11 mouse cellular contexts compared by ENCODE assay signal in the genomic region with DNA sequence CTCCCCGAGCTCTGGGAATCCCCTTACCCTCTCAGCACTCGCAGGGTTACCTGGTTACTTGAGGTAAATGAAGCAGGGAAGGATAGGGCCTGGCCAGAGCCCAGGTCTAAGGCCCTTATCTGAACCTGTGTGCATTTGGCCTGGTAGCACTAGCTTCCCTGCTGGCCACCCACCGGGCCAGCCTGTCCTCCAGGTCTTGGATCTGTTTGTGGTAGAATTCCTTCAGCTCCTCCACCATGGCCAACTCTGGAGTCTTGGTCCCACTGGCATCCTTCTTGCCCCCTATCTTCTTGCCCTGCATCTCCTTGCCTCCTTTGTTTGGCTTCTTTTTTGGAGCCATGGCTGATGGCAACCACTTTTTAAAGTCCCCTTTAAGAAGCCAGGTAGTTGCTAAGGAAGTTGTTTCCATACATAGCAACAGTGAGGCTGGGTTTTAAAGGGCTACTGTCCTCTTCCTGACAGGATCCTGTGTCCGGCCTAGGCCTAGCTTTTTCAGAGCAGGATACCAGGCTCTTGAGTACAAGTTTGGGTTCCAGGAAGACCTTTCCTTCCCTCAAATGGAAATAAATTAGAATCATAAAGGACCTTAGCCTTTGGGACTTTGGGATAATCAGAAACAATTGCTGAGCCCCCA. TPM values are rescaled to one million over a fixed set of nuclear protein-coding genes. Genes with fewer than 3 reads are reported as not detected.
DNase-seq lines count a peak whose midpoint lies in the region; ATAC-seq lines count a peak whose summit lies in the region.
"Had no signal": no experiment of that assay in that cellular context is flagged by ENCODE, and none has a peak within 500 bp of the region (broad histone marks: within the 10 kb centered on the region; RNA-seq: fewer than 3 reads in every experiment).

Gene Cfap157, minus strand, starts transcription at position 381 of the 634 bp plus-strand sequence.

- no peak for ATAC-seq in embryonic facial prominence, embryonic 11.5 days (replicated peaks; ENCODE audit: insufficient number of reproducible peaks, low FRiP score, low TSS enrichment, low read depth)
- ATAC-seq in heart, embryonic 14.5 days (ENCODE audit: insufficient number of reproducible peaks, insufficient read depth, low FRiP score, low read depth), result no peak
- no peak for ATAC-seq in limb, embryonic 12.5 days (ENCODE audit: insufficient number of reproducible peaks, insufficient read depth, low FRiP score, low TSS enrichment, low read depth)

- no peak within 1 kb of the TSS for H3K9ac ChIP-seq in embryonic facial prominence, embryonic 11.5 days (replicated peaks; ENCODE audit: low read length)
- H3K9ac ChIP-seq in heart, embryonic 14.5 days (ENCODE audit: low read length), result peak within 1 kb of the TSS; percentile 30; the same call in 1 of the 2 replicates
- no peak within 1 kb of the TSS for H3K9ac ChIP-seq in limb, embryonic 12.5 days (replicated peaks)
- H3K9ac ChIP-seq: embryonic facial prominence, embryonic 13.5 days had no signal

- H3K4me2 ChIP-seq in embryonic facial prominence, embryonic 11.5 days (ENCODE audit: low read depth, low read length), result no peak within 1 kb of the TSS
- H3K4me2 ChIP-seq in heart, embryonic 14.5 days (ENCODE audit: low read length), result peak within 1 kb of the TSS; percentile 40; the same call in 1 of the 2 replicates
- H3K4me2 ChIP-seq in limb, embryonic 12.5 days, result no peak within 1 kb of the TSS
- H3K4me2 ChIP-seq: embryonic facial prominence, embryonic 13.5 days had no signal

- no peak within 1 kb of the TSS for H3K4me3 ChIP-seq in embryonic facial prominence, embryonic 11.5 days (ENCODE audit: low read depth, low read length)
- H3K4me3 ChIP-seq in embryonic facial prominence, embryonic 10.5 days, result no peak within 1 kb of the TSS
- no peak within 1 kb of the TSS for H3K4me3 ChIP-seq in heart, embryonic 14.5 days (ENCODE audit: control insufficient read depth in 1 of 2, insufficient read depth in 1 of 2, low read depth in 1 of 2, low read length in 2 of 2)
- no peak within 1 kb of the TSS for H3K4me3 ChIP-seq in limb, embryonic 12.5 days (replicated peaks)
- H3K4me3 ChIP-seq: embryonic facial prominence, embryonic 13.5 days; megakaryocyte, embryonic 14.5 days had no signal

- H3K27me3 ChIP-seq in embryonic facial prominence, embryonic 11.5 days (ENCODE audit: control insufficient read depth, insufficient read depth, low read length), result no peaks in the 10 kb centered on the region
- no peaks in the 10 kb centered on the region for H3K27me3 ChIP-seq in embryonic facial prominence, embryonic 10.5 days (replicated peaks; ENCODE audit: low read depth, poor library complexity, severe bottlenecking)
- no peaks in the 10 kb centered on the region for H3K27me3 ChIP-seq in heart, embryonic 14.5 days (ENCODE audit: control insufficient read depth, insufficient read depth, low read length)
- no peaks in the 10 kb centered on the region; the same call in 1 of the 2 replicates for H3K27me3 ChIP-seq in limb, embryonic 12.5 days
- H3K27me3 ChIP-seq: embryonic facial prominence, embryonic 13.5 days had no signal

- H3K27ac ChIP-seq in embryonic facial prominence, embryonic 11.5 days (replicated peaks; ENCODE audit: low read depth, low read length), result no peak within 1 kb of the TSS
- no peak within 1 kb of the TSS; the same call in 1 of the 2 replicates for H3K27ac ChIP-seq in embryonic facial prominence, embryonic 10.5 days (replicated peaks)
- peak within 1 kb of the TSS in 1 of 2 experiments; percentile 12; a peak in 1 of 4 replicates for H3K27ac ChIP-seq in heart, embryonic 14.5 days (replicated peaks in 1 of 2; ENCODE audit: control insufficient read depth in 1 of 2, insufficient read depth in 1 of 2, low read depth in 2 of 2, low read length in 2 of 2)
- 0 out of 2 replicates have a peak within 1 kb of the TSS, but pooled peaks have one; percentile 9 for H3K27ac ChIP-seq in limb, embryonic 12.5 days
- H3K27ac ChIP-seq: embryonic facial prominence, embryonic 13.5 days had no signal

- 61% methylated on average over 4 of the region's 4 CpGs for WGBS in embryonic facial prominence, embryonic 11.5 days
- 65% methylated on average over 4 of the region's 4 CpGs for WGBS in embryonic facial prominence, embryonic 10.5 days
- 41% methylated on average over 4 of the region's 4 CpGs for WGBS in heart, embryonic 14.5 days
- WGBS in limb, embryonic 12.5 days, result 58% methylated on average over 4 of the region's 4 CpGs

- H3K9me3 ChIP-seq in embryonic facial prominence, embryonic 11.5 days (replicated peaks; ENCODE audit: control insufficient read depth, low read length), result no peaks in the 10 kb centered on the region
- no peaks in the 10 kb centered on the region for H3K9me3 ChIP-seq in embryonic facial prominence, embryonic 10.5 days
- H3K9me3 ChIP-seq in heart, embryonic 14.5 days (ENCODE audit: control insufficient read depth, low read length), result no peaks in the 10 kb centered on the region
- no peaks in the 10 kb centered on the region for H3K9me3 ChIP-seq in limb, embryonic 12.5 days
- H3K9me3 ChIP-seq: embryonic facial prominence, embryonic 13.5 days; megakaryocyte, embryonic 14.5 days had no signal

- H3K36me3 ChIP-seq in embryonic facial prominence, embryonic 11.5 days (replicated peaks; ENCODE audit: control insufficient read depth, insufficient read depth, low read depth, low read length), result no peaks in the 10 kb centered on the region
- peaks cover 4% of the 10 kb centered on the region; the same call in 1 of the 2 replicates for H3K36me3 ChIP-seq in embryonic facial prominence, embryonic 10.5 days (replicated peaks)
- H3K36me3 ChIP-seq in heart, embryonic 14.5 days (ENCODE audit: control insufficient read depth, insufficient read depth, low read length), result peaks cover 2% of the 10 kb centered on the region
- H3K36me3 ChIP-seq in limb, embryonic 12.5 days, result no peaks in the 10 kb centered on the region
- H3K36me3 ChIP-seq: embryonic facial prominence, embryonic 13.5 days had no signal

- DNase-seq in embryonic facial prominence, embryonic 11.5 days (ENCODE audit: low spot score), result peak; percentile 56
- no peak for DNase-seq in embryonic facial prominence, embryonic 10.5 days (ENCODE audit: low spot score)
- peak; percentile 39 for DNase-seq in MN1 (ENCODE audit: low spot score)
- no peak for DNase-seq in urinary bladder, adult 2 months (ENCODE audit: low spot score)
- DNase-seq in layer of hippocampus, adult 11-12 months (ENCODE audit: low spot score), result no peak
- DNase-seq in spleen, postnatal 4 days (ENCODE audit: low spot score in 2 of 2), result no peak

- H3K4me1 ChIP-seq in embryonic facial prominence, embryonic 11.5 days (ENCODE audit: control insufficient read depth, insufficient read depth, low read length), result no peaks in the 10 kb centered on the region
- H3K4me1 ChIP-seq in embryonic facial prominence, embryonic 10.5 days, result peaks cover 18% of the 10 kb centered on the region; the same call in 1 of the 2 replicates
- peaks cover 3 to 4% of the 10 kb centered on the region in 2 experiments; a peak in 3 of 4 replicates for H3K4me1 ChIP-seq in heart, embryonic 14.5 days (ENCODE audit: control insufficient read depth in 2 of 2, insufficient read depth in 2 of 2, low read length in 2 of 2)
- H3K4me1 ChIP-seq in limb, embryonic 12.5 days (replicated peaks), result peaks cover 6% of the 10 kb centered on the region; the same call in 1 of the 2 replicates

RNA-seq across cellular contexts. Expression of gene Cfap157, which starts in this region (rescaled TPM):
- 0.21 TPM in 1 of 2 replicates, not detected in the other for polyA plus RNA-seq in embryonic facial prominence, embryonic 11.5 days (2014; fragmentation: Nextera tagmentation; extraction: Ambion mirVana)
- 0.54 and 0.60 TPM in 2 replicates for polyA plus RNA-seq in embryonic facial prominence, embryonic 10.5 days (2016; fragmentation: Nextera tagmentation; extraction: Ambion mirVana)
- 0.35 and 0.36 TPM in 2 replicates for polyA plus RNA-seq in heart, embryonic 14.5 days (2014; fragmentation: Nextera tagmentation; extraction: Ambion mirVana)
- polyA plus RNA-seq in limb, embryonic 12.5 days (2016; fragmentation: Nextera tagmentation; extraction: Ambion mirVana), result 0.35 and 1.2 TPM in 2 replicates
- 0.29 and 0.41 TPM in 2 replicates for polyA plus RNA-seq in urinary bladder, adult 2 months (2012; rRNA removed)
- polyA plus RNA-seq: large intestine, adult 2 months had no signal

Comparison
In these comparisons a context has a peak if more than half of its experiments do, and no peak if none do; other contexts are left out.
1. Peak in DNase-seq in embryonic facial prominence, embryonic 11.5 days; RNA of the gene not detected or under 1 TPM.